Mouse (Mus musculus): Measurements from ENCODE around the gene Hsd3b5.
"Not testable (repeated sequence)": the region's sequence is repeated elsewhere in the genome, so short reads cannot be mapped to it uniquely, and the experiment has no call there.

Gene Hsd3b5

DNA sequence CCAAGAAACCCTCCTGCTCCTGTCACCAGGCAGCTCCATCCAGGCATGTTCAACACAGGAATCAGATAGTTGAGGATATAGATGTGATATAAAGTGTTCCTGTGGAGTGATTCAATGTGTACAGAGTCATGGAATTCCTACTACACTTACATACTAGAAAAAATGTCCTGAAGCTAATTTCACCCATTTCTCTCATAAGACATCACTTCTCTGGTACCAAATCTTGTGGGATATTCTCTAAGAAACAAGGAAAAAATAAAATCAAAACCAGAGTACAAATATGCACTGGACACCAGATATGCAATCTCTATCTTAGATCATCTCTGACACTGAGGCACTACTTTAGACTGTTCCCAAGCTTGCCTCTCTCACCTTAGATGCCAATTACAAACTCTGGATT lies at the start of gene Hsd3b5:
TSS of gene Hsd3b5 (minus strand) at position 101 of the 400 bp plus-strand sequence.
- no peak for DNase-seq (ENCODE audit: low spot score)

DNA sequence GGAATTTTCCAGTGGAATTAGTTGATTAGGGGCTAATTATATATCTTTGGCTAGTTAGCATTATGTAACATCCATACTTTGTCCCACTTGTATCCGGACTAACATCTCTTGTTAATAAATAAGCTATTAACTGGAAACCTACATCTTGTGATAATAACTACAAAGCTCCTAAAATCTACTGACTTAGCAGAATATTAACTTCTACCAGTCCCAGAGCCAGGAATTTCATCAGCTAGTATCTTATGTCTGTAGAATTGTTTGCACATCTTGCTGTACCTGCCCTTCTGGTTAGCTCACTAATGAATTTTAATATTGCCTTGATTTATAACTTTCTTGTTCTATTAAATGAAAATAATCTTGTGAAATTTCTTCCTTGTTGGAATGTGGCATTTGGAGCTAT lies 5.1 kb upstream of the Hsd3b5 start:
- DNase-seq (ENCODE audit: low spot score): no peak

DNA sequence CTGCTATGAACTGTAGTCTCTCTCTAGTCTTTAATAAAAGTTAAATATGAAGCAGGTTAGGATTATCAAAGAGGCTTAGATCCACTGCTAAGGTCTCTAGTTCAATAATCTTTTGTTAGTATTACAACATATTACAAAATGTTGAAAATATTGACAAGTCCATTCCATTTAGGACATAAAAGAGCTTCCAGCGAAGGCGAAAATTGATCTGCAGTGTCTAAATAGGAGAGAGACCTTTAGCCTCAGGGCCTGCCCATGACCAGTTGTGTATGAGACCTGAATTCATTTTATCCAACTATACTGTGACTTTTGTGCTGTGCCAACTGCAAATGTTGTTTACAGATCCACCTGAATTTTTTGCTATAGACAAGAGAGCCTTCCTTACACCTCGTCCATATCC lies 419 bp downstream of the Hsd3b5 start:
- DNase-seq (ENCODE audit: low spot score): no peak

DNA sequence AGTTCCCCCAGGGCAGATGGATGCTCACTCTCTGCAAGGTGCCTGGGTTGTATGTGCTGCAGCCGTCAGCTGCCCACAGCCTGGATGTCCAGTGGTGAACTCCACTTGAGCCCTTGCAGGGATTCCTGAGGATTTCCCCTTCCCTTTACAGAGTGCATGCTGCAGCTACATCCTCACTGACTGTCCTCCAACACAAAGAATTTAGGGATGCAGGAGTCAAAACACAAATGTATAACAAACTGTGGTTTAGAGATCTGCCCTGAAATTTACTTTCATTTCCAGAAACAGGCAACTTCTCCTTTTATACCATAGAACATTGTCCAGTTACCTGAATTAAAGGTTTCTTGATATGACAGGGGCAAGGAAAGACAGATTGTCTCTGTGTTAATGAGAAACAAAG lies 13.3 kb downstream of the Hsd3b5 start:
- DNase-seq (ENCODE audit: low spot score): not testable (repeated sequence)

DNA sequence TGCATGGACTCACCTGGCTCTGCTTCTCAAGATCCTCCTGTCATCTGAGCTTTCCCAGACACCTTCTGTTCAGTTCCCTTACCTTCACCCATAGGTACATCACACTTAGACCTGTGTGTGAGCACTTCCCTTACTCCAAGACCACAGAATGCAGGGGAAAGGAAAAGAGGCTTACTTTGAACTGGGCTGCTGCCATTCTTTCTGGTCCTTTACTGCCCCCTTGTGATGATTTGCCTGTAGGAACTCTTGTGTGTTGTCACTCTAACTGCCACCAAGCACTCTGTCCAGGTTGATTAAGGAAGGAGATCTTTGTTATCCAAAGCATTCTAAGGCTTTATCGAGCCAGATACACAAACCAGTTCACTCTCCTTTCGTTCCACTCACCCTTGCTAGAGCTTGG lies 13.8 kb downstream of the Hsd3b5 start:
- DNase-seq (ENCODE audit: low spot score): not testable (repeated sequence)

DNA sequence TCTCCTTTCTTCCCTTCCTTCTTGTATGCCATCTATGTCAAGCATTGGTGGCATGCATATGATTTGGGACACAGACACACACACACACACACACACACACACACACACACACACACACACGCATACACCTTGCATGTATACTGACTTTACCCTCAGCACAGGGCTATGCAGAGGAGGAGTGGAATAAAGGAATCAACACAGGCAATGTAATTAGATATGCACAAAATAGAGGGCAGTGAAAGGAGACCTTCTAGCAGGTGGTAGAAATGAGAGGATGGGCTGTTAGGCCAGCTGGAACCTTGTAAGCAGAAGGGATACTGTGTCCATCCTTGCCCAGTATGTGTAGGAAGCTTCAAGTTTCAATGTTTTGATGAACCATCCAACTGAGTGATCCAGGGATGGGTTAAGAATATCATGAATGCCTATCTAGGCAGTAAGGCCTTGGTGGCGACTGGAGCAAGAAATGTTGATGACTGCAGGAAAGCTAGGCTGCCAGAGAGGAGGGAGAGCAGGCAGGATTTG lies 15.6 kb downstream of the Hsd3b5 start:
- DNase-seq (ENCODE audit: low spot score): not testable (repeated sequence)

DNA sequence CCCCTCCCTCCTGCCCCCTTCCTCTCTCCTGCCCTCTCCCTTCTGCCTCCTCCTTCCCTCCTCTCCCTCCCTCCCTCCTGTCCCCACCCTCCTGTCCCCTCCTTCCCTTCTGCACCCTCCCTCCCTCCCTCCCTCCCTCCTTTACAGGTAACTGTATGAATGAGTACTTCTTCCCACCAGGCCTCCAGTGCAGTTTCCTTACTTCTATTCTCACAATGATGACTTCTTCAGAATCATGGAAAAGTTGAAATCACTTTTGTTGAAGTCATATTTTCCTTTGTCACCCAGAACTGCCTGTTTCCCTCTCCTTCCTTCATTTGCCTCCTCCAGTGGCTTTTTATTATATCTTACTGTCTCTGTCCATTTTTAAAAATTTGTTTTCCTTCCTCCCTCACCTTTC lies 16.1 kb downstream of the Hsd3b5 start:
- no peak for DNase-seq (ENCODE audit: low spot score)

DNA sequence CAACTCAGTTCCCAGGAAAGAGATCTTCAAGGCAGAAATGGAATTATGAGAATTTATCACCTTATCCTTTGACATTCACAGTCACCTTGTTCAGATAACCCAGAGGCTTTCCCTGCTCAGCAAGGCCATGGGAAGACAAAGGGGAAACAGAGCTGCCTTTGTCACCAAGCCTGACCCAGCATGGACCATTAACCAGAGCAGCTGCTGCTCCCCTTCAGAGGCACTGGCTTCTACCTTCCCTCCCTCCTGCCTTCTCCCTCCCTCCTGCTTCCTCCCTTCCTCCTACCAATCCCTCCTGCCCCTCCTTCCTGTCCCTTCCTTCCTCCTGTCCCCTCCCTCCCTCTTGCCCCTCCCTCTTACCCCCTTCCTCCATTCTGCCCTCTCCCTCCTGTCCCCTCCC lies 16.5 kb downstream of the Hsd3b5 start:
- DNase-seq (ENCODE audit: low spot score): not testable (repeated sequence)

DNA sequence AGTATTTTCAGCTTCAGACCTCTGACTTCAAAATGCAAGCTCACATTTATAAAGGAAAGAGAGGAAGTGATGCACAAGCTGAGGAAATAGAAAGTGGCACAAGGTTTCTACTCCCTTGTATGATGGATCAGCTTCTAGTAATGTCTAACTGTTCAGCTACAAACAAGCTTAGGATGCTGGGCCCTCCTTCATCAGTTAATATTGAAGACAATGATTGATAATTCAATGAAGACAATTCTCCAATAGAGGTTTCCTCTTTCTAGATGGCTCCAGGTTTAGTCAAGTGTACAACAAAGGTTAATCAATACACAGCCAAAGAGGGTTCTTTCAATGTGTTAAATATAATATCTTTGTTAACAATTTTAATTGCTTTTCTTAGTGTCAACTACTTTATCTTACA lies 41.3 kb downstream of the Hsd3b5 start, which contains the start of gene Gm10681:
TSS of gene Gm10681 (minus strand) at position 101 of the 400 bp plus-strand sequence.
- DNase-seq (ENCODE audit: low spot score): no peak

DNA sequence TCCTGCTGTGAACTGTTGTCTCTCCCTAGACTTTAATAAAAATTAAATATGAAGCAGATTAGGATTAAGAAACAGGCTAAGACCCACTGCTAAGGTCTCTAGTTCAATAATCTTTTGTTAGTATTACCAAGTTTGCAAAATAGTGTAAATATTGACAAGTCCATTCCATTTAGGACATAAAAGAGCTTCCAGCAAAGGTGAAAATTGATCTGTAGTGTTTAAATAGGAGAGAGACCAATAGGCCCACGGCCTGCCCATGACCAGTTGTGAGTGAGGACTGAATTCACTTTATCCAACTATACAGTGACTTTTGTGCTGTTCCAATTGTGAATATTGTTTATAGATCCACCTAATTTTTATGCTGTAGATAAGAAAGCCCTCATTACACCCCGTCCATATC lies 42.3 kb downstream of the Hsd3b5 start:
- no peak for DNase-seq (ENCODE audit: low spot score)

DNA sequence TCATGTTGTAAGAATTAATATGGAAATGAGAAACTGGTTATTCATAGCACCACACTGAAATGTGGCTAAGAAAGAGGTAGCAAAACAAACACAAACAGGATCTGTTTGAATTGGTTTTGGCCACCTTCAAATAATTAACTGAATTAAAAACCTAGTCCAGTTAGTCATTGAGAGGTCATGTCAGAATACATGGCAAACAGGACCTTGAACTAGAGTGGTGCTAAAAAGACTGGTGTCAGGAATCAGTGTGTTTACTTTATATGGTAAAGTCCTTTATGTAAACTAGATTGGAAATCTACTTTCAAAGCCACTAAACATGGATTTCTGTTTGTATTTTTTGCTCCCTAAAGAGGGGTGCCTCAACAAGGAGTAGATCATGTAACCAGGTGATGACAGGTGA lies 47.4 kb downstream of the Hsd3b5 start:
- not testable (repeated sequence) for DNase-seq (ENCODE audit: low spot score)

DNA sequence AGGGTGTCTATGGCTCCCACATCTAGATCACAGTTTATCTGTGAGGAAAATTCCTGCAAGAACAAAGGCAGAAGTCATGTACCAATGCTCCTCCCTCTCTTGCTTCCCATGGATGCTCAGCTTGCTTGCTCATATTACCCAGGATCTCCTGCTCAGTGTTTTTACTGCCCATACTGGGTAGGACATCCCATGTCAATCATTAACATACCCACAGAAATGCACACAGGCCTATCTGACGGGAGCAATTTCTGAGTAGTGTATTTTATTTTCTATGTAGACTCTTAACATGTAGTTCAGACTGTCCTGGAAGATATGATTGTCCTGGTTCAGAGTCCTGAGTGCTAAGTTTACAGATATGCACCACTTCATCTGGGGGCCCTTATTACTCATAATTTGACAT lies 47.9 kb downstream of the Hsd3b5 start:
- DNase-seq (ENCODE audit: low spot score): not testable (repeated sequence)

DNA sequence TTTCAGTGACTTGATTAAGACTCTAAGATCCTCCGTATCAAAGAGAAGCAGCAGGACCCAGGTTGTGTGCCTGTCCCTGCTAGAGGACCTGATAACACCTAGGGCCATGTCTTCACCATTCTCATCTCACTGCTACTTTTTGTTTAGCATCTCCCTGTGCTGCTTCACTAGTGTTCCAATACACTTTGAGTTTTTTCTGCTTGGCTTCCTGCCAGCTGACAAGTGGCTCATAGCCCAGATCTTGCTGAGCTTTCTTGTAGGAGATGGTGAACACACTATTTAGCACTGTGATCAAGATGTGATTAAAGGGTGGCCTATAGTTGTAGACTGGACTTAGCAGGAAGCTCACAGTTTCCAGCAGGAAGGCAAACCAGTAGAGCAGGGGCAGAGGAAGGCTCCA lies 49.0 kb downstream of the Hsd3b5 start:
- DNase-seq (ENCODE audit: low spot score): not testable (repeated sequence)
